8 mouse cellular contexts compared by ENCODE assay signal in the genomic region with DNA sequence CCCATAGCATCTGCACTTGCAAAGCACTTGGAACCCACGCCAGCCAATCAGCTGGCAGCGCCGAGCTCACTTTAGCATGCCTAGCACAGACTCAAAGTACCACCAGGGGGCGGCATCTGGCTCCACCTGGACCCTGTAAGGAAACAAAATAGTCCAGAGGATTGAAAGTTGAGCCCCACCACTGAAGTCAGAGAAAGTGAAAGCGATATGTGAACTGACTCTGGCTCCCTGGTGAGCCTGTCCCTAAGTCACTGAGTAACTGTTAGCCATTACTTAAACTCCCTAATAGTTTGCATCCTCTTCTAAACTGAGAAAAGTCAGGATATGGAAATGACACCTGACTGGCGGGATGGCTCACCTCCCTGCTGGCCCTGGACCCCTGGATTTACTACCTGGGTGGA. TPM values are rescaled to one million over a fixed set of nuclear protein-coding genes. Genes with fewer than 3 reads are reported as not detected.
DNase-seq lines count a peak whose midpoint lies in the region; ATAC-seq and TF ChIP-seq lines count a peak whose summit lies in the region.

No protein-coding gene starts in this region.

- no peaks in the 10 kb centered on the region for H3K36me3 ChIP-seq in C2C12 (ENCODE audit: control insufficient read depth, insufficient read depth)
- no peaks in the 10 kb centered on the region for H3K36me3 ChIP-seq in erythroblast, embryonic 14.5 days (ENCODE audit: control insufficient read depth)
- no peaks in the 10 kb centered on the region for H3K36me3 ChIP-seq in heart, embryonic 12.5 days
- H3K36me3 ChIP-seq in kidney, postnatal 0 days (ENCODE audit: insufficient read depth, low read length), result no peaks in the 10 kb centered on the region
- no peaks in the 10 kb centered on the region for H3K36me3 ChIP-seq in liver, embryonic 12.5 days
- no peaks in the 10 kb centered on the region for H3K36me3 ChIP-seq in stomach, embryonic 15.5 days

- no peak overlapping the region for H3K27ac ChIP-seq in heart, embryonic 12.5 days (ENCODE audit: poor library complexity, severe bottlenecking)
- H3K27ac ChIP-seq in kidney, postnatal 0 days, result 0 out of 2 replicates have a peak overlapping the region, but pooled peaks have one; percentile 6
- H3K27ac ChIP-seq in liver, embryonic 12.5 days, result no peak overlapping the region
- no peak overlapping the region for H3K27ac ChIP-seq in stomach, embryonic 15.5 days

- no peaks in the 10 kb centered on the region for H3K27me3 ChIP-seq in C2C12 (ENCODE audit: control insufficient read depth, insufficient read depth, insufficient read length)
- H3K27me3 ChIP-seq in erythroblast, embryonic 14.5 days (ENCODE audit: control insufficient read depth), result no peaks in the 10 kb centered on the region
- H3K27me3 ChIP-seq in heart, embryonic 12.5 days (replicated peaks), result no peaks in the 10 kb centered on the region
- H3K27me3 ChIP-seq in kidney, postnatal 0 days (ENCODE audit: insufficient read depth, low read length), result no peaks in the 10 kb centered on the region
- H3K27me3 ChIP-seq in liver, embryonic 12.5 days (replicated peaks), result no peaks in the 10 kb centered on the region; the same call in 1 of the 2 replicates
- H3K27me3 ChIP-seq in stomach, embryonic 15.5 days (replicated peaks), result no peaks in the 10 kb centered on the region

- TF ChIP-seq CTCF in C2C12 (IDR thresholded peaks at IDR 0.05; ENCODE audit: control insufficient read depth, insufficient read depth, insufficient read length), result peak; percentile 82
- TF ChIP-seq CTCF in brain, embryonic 14.5 days (IDR thresholded peaks at IDR 0.05; ENCODE audit: borderline replicate concordance, extremely low read depth, insufficient read depth, insufficient read length), result peak; percentile 93
- peak; percentile 96 for TF ChIP-seq CTCF in kidney, postnatal 0 days (IDR thresholded peaks at IDR 0.05; ENCODE audit: low read depth)

- WGBS in heart, embryonic 12.5 days, result 8% methylated on average over 6 of the region's 6 CpGs
- 2% methylated on average over 6 of the region's 6 CpGs for WGBS in kidney, postnatal 0 days
- 6% methylated on average over 6 of the region's 6 CpGs for WGBS in liver, embryonic 12.5 days (ENCODE audit: insufficient replicate concordance)
- 6% methylated on average over 6 of the region's 6 CpGs for WGBS in stomach, embryonic 15.5 days

- peak overlapping the region; percentile 28 for H3K4me3 ChIP-seq in C2C12 (ENCODE audit: insufficient read depth, poor library complexity, severe bottlenecking)
- peak overlapping the region; percentile 62 for H3K4me3 ChIP-seq in erythroblast, embryonic 14.5 days (replicated peaks)
- peak overlapping the region; percentile 42 for H3K4me3 ChIP-seq in heart, embryonic 12.5 days
- peak overlapping the region; percentile 34 for H3K4me3 ChIP-seq in kidney, postnatal 0 days (replicated peaks; ENCODE audit: low read depth, low read length)
- H3K4me3 ChIP-seq in liver, embryonic 12.5 days, result peak overlapping the region; percentile 49
- peak overlapping the region; percentile 36 for H3K4me3 ChIP-seq in stomach, embryonic 15.5 days (replicated peaks)

- peak overlapping the region; percentile 66 for H3K4me2 ChIP-seq in heart, embryonic 12.5 days
- peak overlapping the region; percentile 66 for H3K4me2 ChIP-seq in kidney, postnatal 0 days (ENCODE audit: low read length)
- peak overlapping the region; percentile 64 for H3K4me2 ChIP-seq in liver, embryonic 12.5 days
- H3K4me2 ChIP-seq in stomach, embryonic 15.5 days, result peak overlapping the region; percentile 65

- H3K79me2 ChIP-seq in C2C12 (ENCODE audit: control insufficient read depth, insufficient read depth), result no peaks in the 10 kb centered on the region

- H3K9me3 ChIP-seq in erythroblast, embryonic 14.5 days (ENCODE audit: control insufficient read depth, low read length), result no peaks in the 10 kb centered on the region
- H3K9me3 ChIP-seq in heart, embryonic 12.5 days (replicated peaks), result no peaks in the 10 kb centered on the region
- no peaks in the 10 kb centered on the region for H3K9me3 ChIP-seq in kidney, postnatal 0 days (replicated peaks; ENCODE audit: low read length)
- H3K9me3 ChIP-seq in liver, embryonic 12.5 days (replicated peaks), result no peaks in the 10 kb centered on the region
- H3K9me3 ChIP-seq in stomach, embryonic 15.5 days, result no peaks in the 10 kb centered on the region

- peak overlapping the region; percentile 47 for H3K9ac ChIP-seq in heart, embryonic 12.5 days
- H3K9ac ChIP-seq in kidney, postnatal 0 days (ENCODE audit: low read depth, low read length), result 0 out of 2 replicates have a peak overlapping the region, but pooled peaks have one; percentile 28
- H3K9ac ChIP-seq in liver, embryonic 12.5 days, result peak overlapping the region; percentile 49
- no peak overlapping the region for H3K9ac ChIP-seq in stomach, embryonic 15.5 days

- TF ChIP-seq POLR2A in brain, embryonic 14.5 days (IDR thresholded peaks at IDR 0.05; ENCODE audit: borderline replicate concordance, extremely low read depth, insufficient read depth, insufficient read length, poor library complexity, severe bottlenecking), result no peak

- H3ac ChIP-seq in C2C12 (ENCODE audit: control insufficient read depth, insufficient read length, low read depth), result no peak overlapping the region

- H3K79me3 ChIP-seq in C2C12 (ENCODE audit: low read depth), result no peaks in the 10 kb centered on the region

- ATAC-seq in heart, embryonic 12.5 days (ENCODE audit: insufficient number of reproducible peaks, low FRiP score), result peak; percentile 88
- ATAC-seq in kidney, postnatal 0 days (replicated peaks; ENCODE audit: low FRiP score, low read depth), result peak; percentile 92
- peak; percentile 91 for ATAC-seq in liver, embryonic 12.5 days
- peak; percentile 92 for ATAC-seq in stomach, embryonic 15.5 days (ENCODE audit: insufficient read depth, low FRiP score, low read depth)

- H3K4me1 ChIP-seq in erythroblast, embryonic 14.5 days (ENCODE audit: control insufficient read depth), result peaks cover 13% of the 10 kb centered on the region
- peaks cover 11% of the 10 kb centered on the region; the same call in 1 of the 2 replicates for H3K4me1 ChIP-seq in heart, embryonic 12.5 days (replicated peaks)
- H3K4me1 ChIP-seq in kidney, postnatal 0 days (replicated peaks; ENCODE audit: insufficient read depth, low read length), result no peaks in the 10 kb centered on the region
- H3K4me1 ChIP-seq in liver, embryonic 12.5 days, result peaks cover 13% of the 10 kb centered on the region
- H3K4me1 ChIP-seq in stomach, embryonic 15.5 days, result peaks cover 4% of the 10 kb centered on the region; the same call in 1 of the 2 replicates

- peak; percentile 96 for DNase-seq in brain, embryonic 14.5 days (ENCODE audit: low read depth)
- DNase-seq in kidney, postnatal 0 days (ENCODE audit: low spot score), result peak; percentile 98
- peak; percentile 90 to 93 for DNase-seq in natural killer cell, adult 2 months (ENCODE audit: low spot score in 2 of 2)

TF ChIP-seq in C2C12, 6 proteins besides CTCF, POLR2A, EP300 and RAD21:
- TF ChIP-seq MYOG (IDR thresholded peaks at IDR 0.05; ENCODE audit: control insufficient read depth, extremely low read depth, insufficient read length) (no peak), CEBPB (IDR thresholded peaks at IDR 0.05; ENCODE audit: low read depth) (no peak), MAX (IDR thresholded peaks at IDR 0.05) (peak; percentile 41), USF1 (IDR thresholded peaks at IDR 0.05; ENCODE audit: low read depth) (no peak), MYOD1 (IDR thresholded peaks at IDR 0.05; ENCODE audit: control insufficient read depth, insufficient read length, low read depth) (no peak), FOSL1 (IDR thresholded peaks at IDR 0.05; ENCODE audit: insufficient read depth, low read length, poor library complexity, severe bottlenecking) (no peak)

RNA-seq across cellular contexts. Expression of gene Gna13, which starts 31.2 kb away (rescaled TPM):
- polyA plus RNA-seq in C2C12 (2012; fragmentation: generic; extraction: Trizol), result 18.1 TPM
- 26.3 and 30.9 TPM in 2 replicates for polyA plus RNA-seq in brain, embryonic 14.5 days (2012; rRNA removed)
- 4.0 TPM in 2 replicates for polyA plus RNA-seq in erythroblast, embryonic 14.5 days (2012)
- polyA plus RNA-seq in heart, embryonic 12.5 days (2016; fragmentation: Nextera tagmentation; extraction: Ambion mirVana), result 21.6 and 27.2 TPM in 2 replicates
- 33.9 and 36.2 TPM in 2 replicates for polyA plus RNA-seq in kidney, postnatal 0 days (2015; fragmentation: Nextera tagmentation; extraction: Ambion mirVana)
- 18.0 and 19.4 TPM in 2 replicates for polyA plus RNA-seq in liver, embryonic 12.5 days (2016; fragmentation: Nextera tagmentation; extraction: Ambion mirVana)
- 26.6 and 29.0 TPM in 2 replicates for polyA plus RNA-seq in stomach, embryonic 15.5 days (2015; fragmentation: Nextera tagmentation; extraction: Ambion mirVana)

RNA-seq across cellular contexts. Expression of gene Rgs9, which starts 33.5 kb away (rescaled TPM):
- polyA plus RNA-seq in C2C12 (2012; fragmentation: generic; extraction: Trizol), result 0.02 TPM
- 10.3 and 15.5 TPM in 2 replicates for polyA plus RNA-seq in brain, embryonic 14.5 days (2012; rRNA removed)
- polyA plus RNA-seq in erythroblast, embryonic 14.5 days (2012), result not detected in 2 replicates
- 0.91 and 1.1 TPM in 2 replicates for polyA plus RNA-seq in heart, embryonic 12.5 days (2016; fragmentation: Nextera tagmentation; extraction: Ambion mirVana)
- polyA plus RNA-seq in kidney, postnatal 0 days (2015; fragmentation: Nextera tagmentation; extraction: Ambion mirVana), result 0.99 and 1.1 TPM in 2 replicates
- polyA plus RNA-seq in liver, embryonic 12.5 days (2016; fragmentation: Nextera tagmentation; extraction: Ambion mirVana), result 0.10 and 0.13 TPM in 2 replicates
- polyA plus RNA-seq in stomach, embryonic 15.5 days (2015; fragmentation: Nextera tagmentation; extraction: Ambion mirVana), result 2.3 and 2.9 TPM in 2 replicates
